Mouse (Mus musculus) kidney, embryonic 14.5 days (tissue): Measurements from ENCODE around the gene Fah. TPM values are rescaled to one million over a fixed set of nuclear protein-coding genes. Genes with fewer than 3 reads are reported as not detected.

Experiments
- ATAC-seq: fragments of 200-750 bp; cut with Nextera tagmentation; 2 replicates; pipeline ENCODE4 v1.8.0; 2017; ENCODE audit warnings: moderate number of reproducible peaks, mild to moderate bottlenecking, moderate TSS enrichment, moderate library complexity; ENCODE audit not compliant: low FRiP score, low TSS enrichment
- H3K27ac ChIP-seq: fragments of 300-500 bp; sonication (generic); 2 replicates; pipeline ENCODE4 v1.5.1; 2014; ENCODE audit warnings: low read depth, mild to moderate bottlenecking, low read length, moderate library complexity, mixed read lengths
- H3K27me3 ChIP-seq: fragments of 300-500 bp; sonication (generic); 2 replicates; pipeline ENCODE4 v1.6.1; 2014; ENCODE audit warnings: mild to moderate bottlenecking, low read length; ENCODE audit not compliant: control insufficient read depth, insufficient read depth
- H3K36me3 ChIP-seq: fragments of 300-500 bp; sonication (generic); 2 replicates; pipeline ENCODE4 v1.6.1; 2014; ENCODE audit warnings: low read length, mixed read lengths; ENCODE audit not compliant: control insufficient read depth, insufficient read depth
- H3K4me1 ChIP-seq: fragments of 300-500 bp; sonication (generic); 2 replicates; pipeline ENCODE4 v1.6.1; 2014; ENCODE audit warnings: low read length, mixed read lengths; ENCODE audit not compliant: control insufficient read depth, insufficient read depth
- H3K4me2 ChIP-seq: fragments of 300-500 bp; sonication (generic); replicated peaks from 2 replicates; pipeline ENCODE4 v1.6.1; 2014; ENCODE audit warnings: low read depth, mild to moderate bottlenecking, low read length
- H3K4me3 ChIP-seq: fragments of 300-500 bp; sonication (generic); 2 replicates; pipeline ENCODE4 v1.5.1; 2014; ENCODE audit warnings: mild to moderate bottlenecking, low read length
- H3K9ac ChIP-seq: fragments of 300-500 bp; sonication (generic); 2 replicates; pipeline ENCODE4 v1.6.1; 2014; ENCODE audit warnings: low read depth, mild to moderate bottlenecking, low read length, moderate library complexity
- H3K9me3 ChIP-seq: fragments of 300-500 bp; sonication (generic); 2 replicates; pipeline ENCODE4 v1.6.1; 2016; ENCODE audit warnings: low read length; ENCODE audit not compliant: control insufficient read depth
- WGBS: fragments of 180-500 bp; shearing (Covaris S2); extraction: QIAGEN DNeasy Blood & Tissue Kit; methylation state at CpG from one replicate; pipeline ENCODE4 v1.1.7; 2014; 5-methylcytosine and 5-hydroxymethylcytosine counted together
- polyA plus RNA-seq: library from polyadenylated mRNA; unstranded; fragments of >200 nt; fragmentation: Nextera tagmentation; extraction: Ambion mirVana; gene quantifications from 2 replicates; pipeline ENCODE4 v1.2.1, GENCODE M21; 2014

Fah gene
- polyA plus RNA-seq, 1 experiment from 2014 or later, result 3.8 TPM

GRCm38 (mm10) chr7:84604501-84604900, 2.0 kb downstream of the Fah start:
- no peak overlapping the region for H3K4me3 ChIP-seq
- H3K4me2 ChIP-seq, result no peak overlapping the region
- no peak overlapping the region for H3K27ac ChIP-seq
- WGBS, result 57% methylated on average over 3 of the region's 3 CpGs
- no peaks in the 10 kb centered on the region for H3K36me3 ChIP-seq
- no peaks in the 10 kb centered on the region for H3K27me3 ChIP-seq
- no peak for ATAC-seq
- H3K9me3 ChIP-seq, result no peaks in the 10 kb centered on the region
- no peak overlapping the region for H3K9ac ChIP-seq
- no peaks in the 10 kb centered on the region for H3K4me1 ChIP-seq

GRCm38 (mm10) chr7:84601331-84601730, 5.2 kb downstream of the Fah start:
- H3K9ac ChIP-seq, result no peak overlapping the region
- no peak overlapping the region for H3K4me3 ChIP-seq
- H3K4me1 ChIP-seq, result no peaks in the 10 kb centered on the region
- 85% methylated on average over 3 of the region's 3 CpGs for WGBS
- H3K27me3 ChIP-seq, result no peaks in the 10 kb centered on the region
- no peak overlapping the region for H3K27ac ChIP-seq
- H3K4me2 ChIP-seq, result no peak overlapping the region
- H3K36me3 ChIP-seq, result no peaks in the 10 kb centered on the region
- no peak for ATAC-seq
- no peaks in the 10 kb centered on the region for H3K9me3 ChIP-seq

GRCm38 (mm10) chr7:84600631-84601030, 5.9 kb downstream of the Fah start:
- H3K9ac ChIP-seq, result no peak overlapping the region
- 98% methylated on average over 2 of the region's 2 CpGs for WGBS

GRCm38 (mm10) chr7:84596633-84597032, 9.9 kb downstream of the Fah start:
- H3K4me1 ChIP-seq, result no peaks in the 10 kb centered on the region
- no peaks in the 10 kb centered on the region for H3K27me3 ChIP-seq
- H3K4me2 ChIP-seq, result no peak overlapping the region
- no peak overlapping the region for H3K27ac ChIP-seq
- H3K9ac ChIP-seq, result no peak overlapping the region
- no peaks in the 10 kb centered on the region for H3K9me3 ChIP-seq
- 87% methylated on average over 3 of the region's 3 CpGs for WGBS
- H3K36me3 ChIP-seq, result no peaks in the 10 kb centered on the region
- no peak for ATAC-seq
- no peak overlapping the region for H3K4me3 ChIP-seq

More at GRCm38 (mm10) chr7:84600631-84601030, 5.9 kb downstream of the Fah start:
- H3K4me1 ChIP-seq, result no peaks in the 10 kb centered on the region
- no peak overlapping the region for H3K4me3 ChIP-seq
- no peak overlapping the region for H3K4me2 ChIP-seq
- H3K9me3 ChIP-seq, result no peaks in the 10 kb centered on the region
- no peak for ATAC-seq
- H3K27ac ChIP-seq, result no peak overlapping the region
- H3K27me3 ChIP-seq, result no peaks in the 10 kb centered on the region
- H3K36me3 ChIP-seq, result no peaks in the 10 kb centered on the region

- Histone ChIP-seq H3K27ac (no peak overlapping the region), H3K36me3 (no peaks in the 10 kb centered on the region), H3K4me1 (no peaks in the 10 kb centered on the region), H3K27me3 (no peaks in the 10 kb centered on the region), H3K9me3 (no peaks in the 10 kb centered on the region), H3K9ac (no peak overlapping the region), H3K4me3 (no peak overlapping the region), H3K4me2 (no peak overlapping the region)
- WGBS, result 82% methylated on average over 3 of the region's 3 CpGs
- ATAC-seq, result no peak
Measured at GRCm38 (mm10) chr7:84596002-84596401, 10.5 kb downstream of the Fah start.

GRCm38 (mm10) chr7:84594917-84595303, 11.6 kb downstream of the Fah start:
- Histone ChIP-seq H3K27ac (no peak overlapping the region), H3K9me3 (no peaks in the 10 kb centered on the region), H3K4me2 (no peak overlapping the region), H3K4me1 (no peaks in the 10 kb centered on the region), H3K36me3 (no peaks in the 10 kb centered on the region), H3K4me3 (no peak overlapping the region), H3K27me3 (no peaks in the 10 kb centered on the region), H3K9ac (no peak overlapping the region)
- ATAC-seq, result no peak; the same call in 1 of the 2 replicates

GRCm38 (mm10) chr7:84594087-84594916, 12.2 kb downstream of the Fah start:
- Histone ChIP-seq H3K27me3 (no peaks in the 10 kb centered on the region), H3K27ac (no peak overlapping the region), H3K36me3 (no peaks in the 10 kb centered on the region), H3K9me3 (no peaks in the 10 kb centered on the region), H3K4me3 (no peak overlapping the region), H3K4me2 (no peak overlapping the region), H3K4me1 (no peaks in the 10 kb centered on the region), H3K9ac (no peak overlapping the region)
- 44% methylated on average over 8 of the region's 8 CpGs for WGBS
- ATAC-seq, result peak; percentile 80

GRCm38 (mm10) chr7:84591347-84591746, 15.2 kb downstream of the Fah start:
- H3K4me3 ChIP-seq, result no peak overlapping the region
- H3K4me1 ChIP-seq, result no peaks in the 10 kb centered on the region
- no peak overlapping the region for H3K4me2 ChIP-seq
- H3K9me3 ChIP-seq, result no peaks in the 10 kb centered on the region
- no peak overlapping the region for H3K27ac ChIP-seq
- 88% methylated on average over 3 of the region's 3 CpGs for WGBS
- no peaks in the 10 kb centered on the region for H3K36me3 ChIP-seq
- H3K27me3 ChIP-seq, result no peaks in the 10 kb centered on the region
- H3K9ac ChIP-seq, result no peak overlapping the region
- ATAC-seq, result no peak

GRCm38 (mm10) chr7:84590622-84591021, 15.9 kb downstream of the Fah start:
- ATAC-seq, result no peak
- Histone ChIP-seq H3K4me1 (no peaks in the 10 kb centered on the region), H3K36me3 (no peaks in the 10 kb centered on the region), H3K9me3 (no peaks in the 10 kb centered on the region), H3K4me3 (no peak overlapping the region), H3K4me2 (no peak overlapping the region), H3K27ac (no peak overlapping the region), H3K9ac (no peak overlapping the region), H3K27me3 (no peaks in the 10 kb centered on the region)
- 86% methylated on average over 2 of the region's 2 CpGs for WGBS
